Mouse (Mus musculus) stomach, embryonic 16.5 days (tissue): ENCODE data around the gene Srrm3. TPM values are rescaled to one million over a fixed set of nuclear protein-coding genes. Genes with fewer than 3 reads are reported as not detected.

ENCODE experiments used
- ATAC-seq: fragments of 200-750 bp; cut with Nextera tagmentation; 2 replicates; pipeline ENCODE4 v1.8.0; 2017; ENCODE audit warnings: moderate number of reproducible peaks, moderate TSS enrichment; ENCODE audit not compliant: insufficient read depth, low FRiP score
- H3K27ac ChIP-seq: fragments of 300-500 bp; sonication (generic); 2 replicates; pipeline ENCODE4 v1.5.1; 2014; ENCODE audit warnings: low read length
- H3K27me3 ChIP-seq: fragments of 300-500 bp; sonication (generic); 2 replicates; pipeline ENCODE4 v1.6.1; 2014; ENCODE audit warnings: low read length, control low read depth, mixed read lengths; ENCODE audit not compliant: control insufficient read depth, insufficient read depth
- H3K36me3 ChIP-seq: fragments of 300-500 bp; sonication (generic); 2 replicates; pipeline ENCODE4 v1.6.1; 2014; ENCODE audit warnings: low read length; ENCODE audit not compliant: control insufficient read depth, insufficient read depth
- H3K4me1 ChIP-seq: fragments of 300-500 bp; sonication (generic); 2 replicates; pipeline ENCODE4 v1.6.1; 2014; ENCODE audit warnings: low read length, control low read depth, mixed read lengths; ENCODE audit not compliant: control insufficient read depth, insufficient read depth
- H3K4me2 ChIP-seq: fragments of 300-500 bp; sonication (generic); 2 replicates; pipeline ENCODE4 v1.6.1; 2014; ENCODE audit warnings: low read depth, low read length, mixed read lengths
- H3K4me3 ChIP-seq: fragments of 300-500 bp; sonication (generic); replicated peaks from 2 replicates; pipeline ENCODE4 v1.5.1; 2014; ENCODE audit warnings: mild to moderate bottlenecking, low read length
- H3K9ac ChIP-seq: fragments of 300-500 bp; sonication (generic); 2 replicates; pipeline ENCODE4 v1.6.1; 2014; ENCODE audit warnings: low read length
- H3K9me3 ChIP-seq: fragments of 300-500 bp; sonication (generic); replicated peaks from 2 replicates; pipeline ENCODE4 v1.6.1; 2016; ENCODE audit warnings: low read length, control low read depth; ENCODE audit not compliant: control insufficient read depth
- WGBS: fragments of 180-500 bp; shearing (Covaris S2); extraction: QIAGEN DNeasy Blood & Tissue Kit; methylation state at CpG from one replicate; pipeline ENCODE4 v1.1.7; 2014; 5-methylcytosine and 5-hydroxymethylcytosine counted together
- polyA plus RNA-seq: library from polyadenylated mRNA; unstranded; fragments of >200 nt; fragmentation: Nextera tagmentation; extraction: Ambion mirVana; gene quantifications from 2 replicates; pipeline ENCODE4 v1.2.1, GENCODE M21; 2015

The Srrm3 gene
- polyA plus RNA-seq, 1 experiment from 2014 or later: 1.2 TPM

DNA sequence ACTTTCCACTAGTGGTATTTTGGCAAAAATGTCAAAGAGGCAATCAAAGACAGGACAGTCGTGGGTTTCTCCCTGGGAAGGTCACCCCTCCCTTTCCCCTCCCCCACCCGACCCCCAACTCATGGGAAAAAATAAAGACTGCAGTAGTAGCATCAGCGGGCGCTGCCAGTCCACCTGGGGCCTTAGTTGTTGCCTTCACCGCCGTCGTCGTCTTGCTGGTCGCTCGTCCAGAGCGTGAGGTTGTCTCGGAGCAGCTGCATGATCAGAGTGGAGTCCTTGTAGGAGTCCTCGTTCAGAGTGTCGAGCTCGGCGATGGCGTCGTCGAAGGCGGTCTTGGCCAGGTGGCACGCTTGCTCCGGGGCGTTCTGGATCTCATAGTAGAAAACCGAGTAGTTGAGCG, 104.1 kb downstream of the Srrm3 start:
- 91% methylated on average over 25 of the region's 25 CpGs for WGBS
- Histone ChIP-seq H3K9ac (no peak overlapping the region), H3K9me3 (no peaks in the 10 kb centered on the region), H3K27me3 (no peaks in the 10 kb centered on the region), H3K27ac (no peak overlapping the region), H3K4me1 (peaks cover 5% of the 10 kb centered on the region; the same call in 1 of the 2 replicates), H3K4me2 (no peak overlapping the region), H3K4me3 (no peak overlapping the region), H3K36me3 (peaks cover 8% of the 10 kb centered on the region)
- ATAC-seq: no peak

DNA sequence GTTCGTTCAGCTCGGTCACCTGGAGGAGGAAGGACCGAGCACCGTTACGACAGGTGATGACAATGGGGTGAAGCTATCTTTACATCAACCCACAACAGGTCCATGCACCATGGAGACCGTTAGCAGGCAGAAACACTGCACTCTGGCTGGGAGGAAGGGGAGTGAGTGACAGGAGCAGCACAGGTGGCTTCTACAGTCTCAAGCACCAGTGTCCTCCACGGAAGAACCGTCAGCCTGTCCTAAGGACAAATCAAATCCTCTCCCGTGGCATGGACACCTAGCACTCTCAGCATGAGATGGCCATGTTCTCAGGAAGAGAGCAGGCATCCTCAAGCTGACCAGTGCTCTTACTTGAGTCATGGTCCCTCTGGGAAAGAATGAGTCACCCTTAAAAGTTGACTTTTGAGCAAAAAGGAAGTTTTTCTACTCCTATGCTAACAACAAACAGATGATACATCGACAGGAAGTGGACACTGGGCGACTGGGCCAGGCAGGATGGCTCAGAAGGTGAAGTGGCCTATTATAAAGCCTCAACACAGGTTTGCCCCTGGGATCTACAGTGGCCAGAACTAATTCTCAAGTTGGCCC, 105.0 kb downstream of the Srrm3 start:
- no peak overlapping the region for H3K27ac ChIP-seq
- H3K9me3 ChIP-seq: no peaks in the 10 kb centered on the region
- H3K27me3 ChIP-seq: no peaks in the 10 kb centered on the region
- peaks cover 5% of the 10 kb centered on the region; the same call in 1 of the 2 replicates for H3K4me1 ChIP-seq
- H3K4me3 ChIP-seq: no peak overlapping the region
- H3K4me2 ChIP-seq: no peak overlapping the region
- 83% methylated on average over 11 of the region's 11 CpGs for WGBS
- no peak overlapping the region for H3K9ac ChIP-seq
- peaks cover 8% of the 10 kb centered on the region for H3K36me3 ChIP-seq
- no peak for ATAC-seq

DNA sequence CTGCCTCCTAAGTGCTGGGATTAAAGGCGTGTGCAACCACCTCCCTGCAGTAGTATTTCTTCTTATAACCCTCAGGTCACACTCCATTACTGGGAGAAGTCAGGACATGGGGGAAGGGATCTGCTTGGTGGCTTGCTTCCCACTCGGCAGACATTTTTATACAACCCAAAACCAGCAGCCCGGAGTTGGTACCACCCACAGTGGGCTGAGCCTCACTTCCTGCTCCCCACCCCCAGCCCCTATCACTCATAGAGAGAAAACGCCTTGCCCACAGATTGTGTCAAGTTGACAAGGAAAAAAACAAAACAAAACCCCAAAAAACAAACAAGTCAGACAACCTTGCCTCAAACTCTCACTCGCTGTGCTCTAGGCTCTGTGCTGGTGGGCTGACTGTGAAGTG, 106.5 kb downstream of the Srrm3 start:
- 67% methylated on average over 5 of the region's 5 CpGs for WGBS
- H3K27me3 ChIP-seq: no peaks in the 10 kb centered on the region
- peaks cover 16% of the 10 kb centered on the region for H3K36me3 ChIP-seq
- no peak overlapping the region for H3K9ac ChIP-seq
- peaks cover 5% of the 10 kb centered on the region; the same call in 1 of the 2 replicates for H3K4me1 ChIP-seq
- no peak overlapping the region for H3K27ac ChIP-seq
- no peaks in the 10 kb centered on the region for H3K9me3 ChIP-seq
- no peak overlapping the region for H3K4me2 ChIP-seq
- H3K4me3 ChIP-seq: no peak overlapping the region
- ATAC-seq: no peak

DNA sequence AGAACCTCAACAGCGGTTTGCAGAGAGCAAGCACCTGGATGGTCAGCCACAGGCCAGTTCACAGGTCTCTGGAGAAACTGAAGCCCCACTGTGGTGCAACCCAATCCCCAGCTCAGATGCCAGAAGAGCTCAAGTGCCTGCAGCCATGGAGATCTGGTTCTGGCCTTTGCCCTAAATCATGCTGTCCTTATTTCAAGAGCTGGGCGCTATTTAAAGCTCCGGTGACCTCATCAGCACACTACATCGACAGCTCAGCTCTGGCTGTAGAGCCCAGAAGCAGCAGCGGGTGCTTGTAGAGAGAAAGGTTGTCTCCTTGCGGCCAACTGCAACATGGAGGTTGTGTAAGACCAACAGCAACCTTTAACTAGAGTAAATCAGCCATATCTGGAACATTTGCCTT, 107.5 kb downstream of the Srrm3 start:
- no peaks in the 10 kb centered on the region for H3K27me3 ChIP-seq
- H3K4me3 ChIP-seq: no peak overlapping the region
- H3K4me2 ChIP-seq: no peak overlapping the region
- WGBS: 78% methylated on average over 6 of the region's 6 CpGs
- no peaks in the 10 kb centered on the region for H3K9me3 ChIP-seq
- peaks cover 16% of the 10 kb centered on the region for H3K36me3 ChIP-seq
- H3K4me1 ChIP-seq: peaks cover 5% of the 10 kb centered on the region; the same call in 1 of the 2 replicates
- ATAC-seq: no peak
- H3K9ac ChIP-seq: no peak overlapping the region
- no peak overlapping the region for H3K27ac ChIP-seq

DNA sequence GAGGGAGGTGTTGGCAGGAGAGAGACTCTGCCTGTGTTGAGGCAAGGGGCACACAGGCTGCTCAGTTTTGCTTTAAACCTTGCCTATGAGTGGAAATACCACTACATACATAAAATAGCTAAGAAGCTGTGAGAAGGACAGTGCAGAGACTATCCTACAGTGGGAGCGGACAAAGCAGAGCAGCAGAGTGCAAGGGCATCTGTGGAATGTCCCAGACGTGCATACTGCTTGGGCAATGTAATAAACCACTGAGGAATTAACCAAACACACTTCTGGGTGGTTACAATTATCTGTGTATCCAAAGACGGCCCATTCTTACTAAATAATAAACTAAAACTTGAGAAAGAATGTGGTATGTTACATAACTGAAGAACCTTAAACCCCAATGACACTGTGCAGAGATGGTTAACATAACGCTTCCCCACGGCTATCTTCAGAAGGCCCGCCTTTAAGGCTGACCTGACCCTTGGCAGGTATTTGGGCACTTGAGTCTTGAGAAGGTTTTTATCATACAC, 109.4 kb downstream of the Srrm3 start:
- ATAC-seq: no peak
- no peaks in the 10 kb centered on the region for H3K27me3 ChIP-seq
- H3K9me3 ChIP-seq: no peaks in the 10 kb centered on the region
- WGBS: 75% methylated on average over 6 of the region's 6 CpGs
- peaks cover 5% of the 10 kb centered on the region; the same call in 1 of the 2 replicates for H3K4me1 ChIP-seq
- no peak overlapping the region for H3K27ac ChIP-seq
- H3K36me3 ChIP-seq: peaks cover 15% of the 10 kb centered on the region
- no peak overlapping the region for H3K4me3 ChIP-seq
- H3K4me2 ChIP-seq: no peak overlapping the region
- H3K9ac ChIP-seq: no peak overlapping the region

DNA sequence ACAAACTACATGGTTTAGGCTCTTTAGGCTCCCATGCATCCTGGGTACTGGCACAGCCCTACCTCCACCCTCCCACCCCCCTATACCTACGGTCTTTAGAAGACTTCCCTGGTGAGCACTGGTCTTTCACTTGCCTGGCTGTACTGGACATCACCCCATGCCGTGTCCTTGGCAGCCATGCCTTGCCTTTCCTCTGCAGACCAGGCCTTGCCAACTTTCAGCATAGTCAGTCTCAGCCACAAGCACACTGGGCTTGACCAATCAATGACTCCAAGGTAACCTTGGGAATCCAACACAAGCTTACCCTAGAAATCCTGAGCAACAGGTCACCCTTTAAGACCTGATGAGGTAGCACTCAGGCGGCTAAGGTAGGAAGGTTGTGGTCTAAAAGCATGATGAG, 109.9 kb downstream of the Srrm3 start:
- H3K9ac ChIP-seq: no peak overlapping the region
- H3K36me3 ChIP-seq: peaks cover 14% of the 10 kb centered on the region; the same call in 1 of the 2 replicates
- no peak overlapping the region for H3K4me3 ChIP-seq
- ATAC-seq: no peak
- H3K4me2 ChIP-seq: no peak overlapping the region
- no peaks in the 10 kb centered on the region for H3K27me3 ChIP-seq
- no peaks in the 10 kb centered on the region for H3K9me3 ChIP-seq
- 94% methylated on average over 3 of the region's 3 CpGs for WGBS
- H3K27ac ChIP-seq: no peak overlapping the region
- peaks cover 5% of the 10 kb centered on the region; the same call in 1 of the 2 replicates for H3K4me1 ChIP-seq

DNA sequence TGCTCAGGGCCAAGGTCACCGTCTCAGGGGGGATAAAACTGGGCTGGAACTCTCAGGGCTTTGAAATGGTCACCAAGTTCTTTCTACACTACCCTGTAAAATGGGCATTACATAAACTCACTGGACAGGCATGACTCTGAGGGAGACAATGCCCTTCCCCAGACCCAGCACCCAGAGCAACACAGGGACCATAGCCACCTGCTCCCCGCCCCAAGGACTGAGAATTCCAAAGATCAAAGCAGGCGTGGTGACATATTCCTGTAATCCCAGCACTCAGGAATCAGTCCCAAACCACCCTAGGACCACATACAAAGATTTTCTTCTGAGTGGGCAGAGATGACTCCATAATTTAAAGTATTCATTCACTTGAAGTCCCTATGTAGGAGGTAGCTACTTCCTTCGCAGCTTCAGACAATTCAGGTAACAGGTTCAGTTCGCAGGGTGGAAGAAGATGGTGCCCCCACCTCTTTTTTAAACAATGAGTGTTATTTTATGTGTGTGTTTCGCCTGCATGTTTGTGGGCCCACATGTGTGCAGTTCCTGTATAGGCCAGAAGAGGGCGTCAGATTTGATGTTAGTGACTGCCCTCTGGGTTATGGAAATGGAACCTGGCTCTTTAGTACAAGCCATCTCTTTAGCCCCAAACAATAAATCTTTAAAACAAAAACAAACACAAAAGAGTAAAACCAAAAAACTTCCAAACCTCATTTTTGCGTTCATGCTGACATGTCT, 110.8 kb downstream of the Srrm3 start:
- 92% methylated on average over 8 of the region's 8 CpGs for WGBS

DNA sequence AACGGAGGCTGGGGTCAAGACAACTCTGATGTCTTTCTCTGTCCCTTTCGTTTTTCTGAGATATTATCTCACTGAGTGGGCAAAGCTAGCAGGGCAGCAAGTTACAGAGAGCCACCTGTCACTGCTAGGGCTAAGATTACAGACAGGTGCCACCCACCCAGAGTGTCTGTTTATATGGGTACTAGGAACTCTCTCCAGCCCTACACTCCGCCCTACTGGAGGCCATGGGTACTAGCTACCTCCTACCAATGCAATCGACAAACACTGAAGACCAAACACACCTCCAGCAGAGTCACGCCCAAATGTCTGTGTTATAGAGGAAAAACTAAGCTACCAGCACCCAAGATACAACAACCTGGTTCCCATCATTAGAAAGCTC, 111.4 kb downstream of the Srrm3 start:
- no peak overlapping the region for H3K9ac ChIP-seq
- H3K27me3 ChIP-seq: no peaks in the 10 kb centered on the region
- H3K9me3 ChIP-seq: no peaks in the 10 kb centered on the region
- no peak overlapping the region for H3K4me3 ChIP-seq
- no peak overlapping the region for H3K4me2 ChIP-seq
- peaks cover 5% of the 10 kb centered on the region; the same call in 1 of the 2 replicates for H3K4me1 ChIP-seq
- no peak for ATAC-seq
- 89% methylated on average over 5 of the region's 5 CpGs for WGBS
- H3K36me3 ChIP-seq: peaks cover 23% of the 10 kb centered on the region
- no peak overlapping the region for H3K27ac ChIP-seq

More for the DNA sequence above, 110.8 kb downstream of the Srrm3 start:
- Histone ChIP-seq H3K9me3 (no peaks in the 10 kb centered on the region), H3K4me1 (peaks cover 5% of the 10 kb centered on the region; the same call in 1 of the 2 replicates), H3K27ac (no peak overlapping the region), H3K4me2 (no peak overlapping the region), H3K4me3 (no peak overlapping the region), H3K36me3 (peaks cover 19% of the 10 kb centered on the region), H3K9ac (no peak overlapping the region), H3K27me3 (no peaks in the 10 kb centered on the region)
- no peak for ATAC-seq

DNA sequence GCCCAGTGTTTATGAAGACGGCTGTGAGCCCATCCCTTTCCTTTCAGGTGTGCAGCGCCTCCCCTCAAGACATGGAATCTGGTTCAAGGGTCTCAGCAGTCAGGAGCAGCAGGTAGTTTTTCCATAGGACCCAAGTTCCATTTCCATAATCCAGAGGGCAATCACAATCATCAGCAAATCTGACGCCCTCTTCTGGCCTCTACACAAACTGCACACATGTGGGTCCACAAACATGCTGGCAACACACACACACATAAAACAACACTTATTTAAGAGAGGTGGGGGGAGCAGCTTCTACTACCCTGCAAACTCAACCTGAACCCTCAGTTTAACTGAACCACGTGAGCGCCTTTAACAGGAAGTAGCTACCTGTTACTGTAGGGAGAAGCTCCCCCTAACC, 111.9 kb downstream of the Srrm3 start:
- 91% methylated on average over 5 of the region's 5 CpGs for WGBS
- Histone ChIP-seq H3K9ac (no peak overlapping the region), H3K4me1 (no peaks in the 10 kb centered on the region), H3K36me3 (peaks cover 23% of the 10 kb centered on the region), H3K4me2 (no peak overlapping the region), H3K27ac (no peak overlapping the region), H3K4me3 (no peak overlapping the region), H3K27me3 (no peaks in the 10 kb centered on the region), H3K9me3 (no peaks in the 10 kb centered on the region)
- no peak for ATAC-seq
